Mouse (Mus musculus) spleen, adult 2 months (tissue): ENCODE data around the gene Eed. TPM values are rescaled to one million over a fixed set of nuclear protein-coding genes. Genes with fewer than 3 reads are reported as not detected.

Experiments
- DNase-seq, 2 experiments: peaks; one replicate each; pipeline versions ENCODE4 v3.0.0 to v3.0.0-alpha.2; 2012 to 2021; ENCODE audit warnings: low spot score in 2 of 2, low read depth in 1 of 2
- H3K27ac ChIP-seq: fragments of 200-500 bp; 2 replicates; pipeline ENCODE4 v1.5.1; 2012; ENCODE audit warnings: low read length, inconsistent platforms; ENCODE audit not compliant: insufficient read depth
- H3K27me3 ChIP-seq: fragments of 200-500 bp; 2 replicates; pipeline ENCODE4 v1.6.1; 2012; ENCODE audit warnings: mild to moderate bottlenecking, moderate library complexity, low read length, inconsistent platforms; ENCODE audit not compliant: control insufficient read depth, insufficient read depth
- H3K36me3 ChIP-seq: fragments of 200-500 bp; 2 replicates; pipeline ENCODE4 v1.6.1; 2012; ENCODE audit warnings: mild to moderate bottlenecking, low read length, inconsistent platforms; ENCODE audit not compliant: control insufficient read depth, insufficient read depth
- H3K4me1 ChIP-seq: fragments of 200-500 bp; 2 replicates; pipeline ENCODE4 v1.6.1; 2011; ENCODE audit warnings: inconsistent platforms; ENCODE audit not compliant: control insufficient read depth, insufficient read depth, insufficient read length
- H3K4me3 ChIP-seq: fragments of 200-500 bp; 2 replicates; pipeline ENCODE4 v1.5.1; 2011; ENCODE audit warnings: mild to moderate bottlenecking, inconsistent platforms; ENCODE audit not compliant: insufficient read depth, insufficient read length; ENCODE audit errors: extremely low read depth
- CTCF ChIP-seq: fragments of 200-500 bp; IDR thresholded peaks from 2 replicates; pipeline ENCODE4 v1.5.1; 2011; ENCODE audit warnings: mild to moderate bottlenecking, inconsistent platforms; ENCODE audit not compliant: insufficient read depth, insufficient read length, insufficient replicate concordance; ENCODE audit errors: extremely low read depth
- POLR2A ChIP-seq: fragments of 200-500 bp; IDR thresholded peaks from 2 replicates; pipeline ENCODE4 v1.6.1; 2011; ENCODE audit warnings: low read depth, low read length, inconsistent platforms
- WGBS: fragments of 180-500 bp; shearing (Covaris S2); methylation state at CpG from one replicate; pipeline ENCODE4 v1.1.7; 2018; 5-methylcytosine and 5-hydroxymethylcytosine counted together
- polyA plus RNA-seq: library from polyadenylated mRNA; depleted of rRNA; stranded (reverse); fragments of >200 nt; gene quantifications from 2 replicates; pipeline ENCODE4 v1.2.3, GENCODE M21; 2012

The Eed gene
- polyA plus RNA-seq, 1 experiment, result 19.9 TPM

DNA sequence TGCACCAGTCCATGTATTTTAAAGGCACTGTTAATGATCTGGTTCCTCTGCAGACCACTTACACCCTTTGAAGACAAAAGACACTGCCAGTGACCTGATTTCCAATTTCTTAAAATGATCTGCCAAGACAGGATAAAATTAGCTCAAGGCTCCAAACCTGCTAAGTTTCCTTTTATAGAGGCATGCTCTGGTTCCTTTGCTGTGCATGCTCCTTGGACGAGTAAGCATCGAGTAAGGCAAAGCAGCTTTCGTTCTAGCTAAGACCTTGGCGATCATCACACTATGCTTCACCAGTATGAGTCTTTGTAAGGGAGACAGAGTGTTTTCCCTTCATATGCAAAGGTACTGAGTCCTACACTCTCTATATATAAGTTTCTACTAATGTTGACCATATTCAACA is 63.0 kb downstream of the Eed start:
- DNase-seq, result no peak
- peaks cover 6% of the 10 kb centered on the region; the same call in 1 of the 2 replicates for H3K36me3 ChIP-seq
- no peak overlapping the region for H3K27ac ChIP-seq
- no peaks in the 10 kb centered on the region for H3K27me3 ChIP-seq
- no peak overlapping the region for H3K4me3 ChIP-seq
- TF ChIP-seq CTCF, result no peak
- TF ChIP-seq POLR2A, result no peak
- H3K4me1 ChIP-seq, result no peaks in the 10 kb centered on the region
- WGBS, result 92% methylated on average over 4 of the region's 4 CpGs

DNA sequence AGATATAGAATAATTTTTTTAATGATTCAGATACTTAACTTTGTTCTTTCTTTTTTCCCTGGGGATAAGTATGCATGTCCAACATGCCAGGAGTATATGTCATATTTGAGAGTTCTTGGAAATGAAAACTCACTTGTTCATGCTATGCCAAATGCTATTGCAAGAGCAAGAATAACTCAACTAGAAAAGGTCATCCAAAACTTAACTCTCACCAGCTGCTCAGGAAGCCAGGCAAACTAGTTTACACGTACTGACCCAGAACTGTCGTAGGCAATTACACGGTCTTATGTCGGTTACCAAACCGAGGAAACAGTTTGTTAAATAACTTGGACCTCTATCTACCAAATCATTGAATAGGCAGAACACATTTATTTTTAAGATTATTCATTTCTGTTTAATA is 64.1 kb downstream of the Eed start:
- no peak overlapping the region for H3K4me3 ChIP-seq
- peaks cover 6% of the 10 kb centered on the region; the same call in 1 of the 2 replicates for H3K36me3 ChIP-seq
- no peaks in the 10 kb centered on the region for H3K4me1 ChIP-seq
- 97% methylated on average over 5 of the region's 5 CpGs for WGBS
- no peaks in the 10 kb centered on the region for H3K27me3 ChIP-seq
- DNase-seq, result no peak
- H3K27ac ChIP-seq, result no peak overlapping the region
- TF ChIP-seq POLR2A, result no peak
- no peak for TF ChIP-seq CTCF

DNA sequence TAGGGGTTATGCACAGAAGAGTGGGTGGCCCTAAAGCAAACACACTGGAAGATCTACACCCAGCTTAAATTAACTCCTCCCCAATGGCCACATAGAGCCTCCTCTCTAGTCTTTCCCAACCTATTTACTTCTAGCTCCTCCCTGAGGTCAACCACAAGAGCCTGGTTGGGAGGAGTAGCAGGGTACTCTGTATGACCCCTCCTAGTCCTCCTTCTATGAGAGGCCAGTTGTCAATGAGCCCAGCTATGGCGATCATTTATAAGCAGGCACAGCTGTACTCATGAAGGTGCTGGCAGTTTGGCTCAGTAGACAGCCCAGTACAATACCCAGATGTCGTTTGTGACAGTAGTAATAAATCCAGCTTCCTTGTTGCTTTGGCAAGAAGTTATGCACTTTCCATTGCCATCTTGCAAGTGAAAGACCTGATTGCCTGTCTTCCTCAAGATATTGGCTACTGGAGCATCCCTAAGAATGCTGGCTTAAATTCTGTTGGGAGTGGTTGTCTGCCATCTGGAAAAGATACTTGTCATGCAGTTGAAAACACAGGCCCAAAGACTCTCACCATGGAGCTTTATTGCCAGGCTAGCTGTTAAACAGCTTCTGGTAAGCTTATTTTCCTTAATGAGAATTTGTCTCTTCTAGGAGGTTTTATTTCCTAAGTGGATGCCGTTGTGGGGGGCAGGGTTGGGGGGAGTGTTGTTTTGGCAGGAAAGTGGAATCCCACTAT is 67.2 kb downstream of the Eed start:
- no peak for TF ChIP-seq POLR2A
- TF ChIP-seq CTCF, result no peak
- DNase-seq, result no peak
- Histone ChIP-seq H3K27me3 (no peaks in the 10 kb centered on the region), H3K36me3 (peaks cover 4% of the 10 kb centered on the region; the same call in 1 of the 2 replicates), H3K4me1 (no peaks in the 10 kb centered on the region), H3K27ac (no peak overlapping the region), H3K4me3 (no peak overlapping the region)
- WGBS, result 92% methylated on average over 3 of the region's 3 CpGs

DNA sequence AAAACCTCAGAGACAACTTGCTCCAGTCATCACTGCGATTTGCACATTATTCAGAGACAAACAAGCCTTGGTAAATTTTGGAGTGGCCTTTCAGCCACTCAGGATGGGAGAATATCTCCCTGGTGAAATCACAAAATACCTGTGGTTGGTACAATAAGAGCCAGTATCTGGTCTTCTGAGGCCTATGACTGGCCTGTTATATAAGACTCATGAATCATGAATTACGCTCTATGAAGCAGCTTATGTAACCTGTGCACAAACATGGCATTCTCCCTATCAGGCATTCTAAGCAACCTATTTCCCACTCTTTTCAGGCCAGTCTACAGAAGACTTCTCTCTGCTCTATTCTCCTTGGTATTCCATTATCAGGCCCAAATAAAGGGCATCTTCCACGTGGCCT is 68.4 kb downstream of the Eed start:
- Histone ChIP-seq H3K4me3 (no peak overlapping the region), H3K27me3 (no peaks in the 10 kb centered on the region), H3K36me3 (peaks cover 1% of the 10 kb centered on the region; the same call in 1 of the 2 replicates), H3K27ac (no peak overlapping the region), H3K4me1 (no peaks in the 10 kb centered on the region)
- no peak for DNase-seq
- 91% methylated on average over 3 of the region's 3 CpGs for WGBS
- TF ChIP-seq CTCF (no peak), POLR2A (no peak)

DNA sequence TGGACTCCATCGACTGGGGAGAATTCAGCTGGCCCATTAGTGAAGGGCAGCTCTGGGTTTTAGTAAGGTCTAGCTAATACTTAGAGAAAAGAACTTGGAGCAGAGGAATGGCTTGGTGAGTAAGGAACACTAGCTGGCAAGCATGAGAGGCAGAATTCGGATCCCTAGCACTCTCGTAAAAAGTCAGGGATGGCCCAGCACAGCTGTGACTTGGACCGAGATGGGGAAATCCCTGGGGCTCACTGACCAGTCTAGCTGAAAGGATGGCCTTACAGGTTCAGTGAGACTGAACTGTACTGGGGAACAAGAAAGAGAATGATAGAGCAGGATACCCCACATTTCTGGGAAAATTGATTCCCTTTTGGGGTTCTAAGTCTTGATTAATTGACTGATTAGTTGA is 71.1 kb downstream of the Eed start:
- 83% methylated on average over 4 of the region's 4 CpGs for WGBS
- H3K4me3 ChIP-seq, result no peak overlapping the region
- no peak overlapping the region for H3K27ac ChIP-seq
- H3K27me3 ChIP-seq, result no peaks in the 10 kb centered on the region
- no peak for DNase-seq
- no peaks in the 10 kb centered on the region for H3K36me3 ChIP-seq
- TF ChIP-seq CTCF (no peak), POLR2A (no peak)
- H3K4me1 ChIP-seq, result no peaks in the 10 kb centered on the region

DNA sequence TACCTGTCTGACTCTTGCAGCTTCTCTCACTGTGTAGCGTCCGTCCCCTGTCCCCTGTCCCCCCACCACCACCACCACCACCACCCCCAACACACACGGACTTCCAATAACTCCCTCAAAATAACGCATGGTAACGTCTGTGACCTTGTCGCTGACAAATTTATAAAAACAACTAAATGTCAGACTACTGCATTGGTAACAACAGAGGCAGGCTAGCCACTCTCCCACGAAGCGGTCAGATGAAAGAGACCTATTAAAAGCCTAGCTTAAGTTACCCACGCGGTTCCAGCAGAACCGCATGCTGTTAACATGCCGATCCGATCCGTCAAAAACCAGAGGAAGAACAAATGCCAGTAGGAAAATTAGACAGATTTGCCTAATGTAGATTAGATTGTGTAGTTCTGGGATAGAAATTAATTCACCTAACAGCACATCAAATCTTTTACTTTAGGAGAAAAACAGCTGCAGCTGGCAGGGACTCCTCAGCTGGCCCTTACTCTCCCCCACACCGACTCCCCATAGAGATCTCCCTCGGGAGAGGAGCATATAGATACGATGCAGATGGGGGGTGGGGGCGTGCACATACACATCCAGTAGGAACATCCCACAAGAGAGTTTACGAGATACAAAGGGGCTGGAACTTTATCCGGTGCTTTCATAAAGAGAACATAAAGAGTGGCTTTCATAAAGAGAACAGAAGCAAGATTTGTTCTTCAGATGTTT is 71.7 kb downstream of the Eed start:
- 83% methylated on average over 20 of the region's 20 CpGs for WGBS
- no peak for DNase-seq
- no peaks in the 10 kb centered on the region for H3K27me3 ChIP-seq

DNA sequence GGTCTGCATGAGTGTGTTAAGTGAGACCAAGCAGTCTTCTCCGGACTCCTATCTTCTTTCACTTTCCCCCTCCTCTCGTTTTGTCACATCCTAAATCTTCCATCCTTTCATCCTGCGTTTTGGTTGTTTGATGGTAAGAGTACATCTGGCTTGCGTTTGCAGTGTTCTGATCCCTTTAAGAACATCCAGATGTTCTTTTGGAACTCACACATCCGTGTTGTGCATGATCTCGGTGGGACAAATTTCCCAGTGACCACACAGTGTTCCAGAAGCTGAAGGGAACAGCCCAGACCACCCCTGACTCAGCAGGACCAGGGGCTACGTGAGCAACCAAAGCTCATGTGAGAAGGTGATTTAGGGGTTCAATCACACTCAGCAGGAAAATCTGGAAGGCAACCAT is 72.4 kb downstream of the Eed start:
- no peak overlapping the region for H3K27ac ChIP-seq
- no peaks in the 10 kb centered on the region for H3K27me3 ChIP-seq
- no peak overlapping the region for H3K4me3 ChIP-seq
- H3K4me1 ChIP-seq, result no peaks in the 10 kb centered on the region
- H3K36me3 ChIP-seq, result no peaks in the 10 kb centered on the region
- DNase-seq, result no peak
- TF ChIP-seq CTCF, result no peak
- TF ChIP-seq POLR2A, result no peak
- 70% methylated on average over 7 of the region's 7 CpGs for WGBS

More for the DNA sequence above, 71.7 kb downstream of the Eed start:
- Histone ChIP-seq H3K4me1 (no peaks in the 10 kb centered on the region), H3K36me3 (no peaks in the 10 kb centered on the region), H3K4me3 (no peak overlapping the region), H3K27ac (no peak overlapping the region)
- no peak for TF ChIP-seq CTCF
- TF ChIP-seq POLR2A, result no peak
